Mouse (Mus musculus): Measurements from ENCODE around the gene Scrn2.
A peak's percentile ranks its signal among the peaks of the same experiment; 100 is the strongest.

Gene Scrn2

GRCm38 (mm10) chr11:97052219-97052646, 22.5 kb downstream of the Scrn2 start:
- peak; percentile 23 for DNase-seq

- DNase-seq: no peak
Measured at GRCm38 (mm10) chr11:97063274-97063920, 33.7 kb downstream of the Scrn2 start.

GRCm38 (mm10) chr11:97063921-97064295, 34.2 kb downstream of the Scrn2 start:
- no peak for DNase-seq

GRCm38 (mm10) chr11:97065538-97066295, 36.0 kb downstream of the Scrn2 start:
- DNase-seq: no peak

GRCm38 (mm10) chr11:97066656-97067360, 37.1 kb downstream of the Scrn2 start:
- peak; percentile 17 for DNase-seq

- no peak for DNase-seq
Measured at GRCm38 (mm10) chr11:97069333-97069732, 39.6 kb downstream of the Scrn2 start.

GRCm38 (mm10) chr11:97069770-97070169, 40.0 kb downstream of the Scrn2 start:
- no peak for DNase-seq

- no peak for DNase-seq
Measured at GRCm38 (mm10) chr11:97071129-97071528, 41.4 kb downstream of the Scrn2 start.

GRCm38 (mm10) chr11:97072533-97072932, 42.8 kb downstream of the Scrn2 start:
- peak; percentile 75 for DNase-seq

- no peak for DNase-seq
Measured at GRCm38 (mm10) chr11:97074235-97074634, 44.5 kb downstream of the Scrn2 start.

GRCm38 (mm10) chr11:97078751-97079150, 49.0 kb downstream of the Scrn2 start:
- DNase-seq: peak; percentile 63

GRCm38 (mm10) chr11:97080291-97080690, 50.6 kb downstream of the Scrn2 start:
- DNase-seq: no peak

GRCm38 (mm10) chr11:97082977-97083376, 53.2 kb downstream of the Scrn2 start:
- DNase-seq: peak; percentile 48
